Mouse (Mus musculus): ENCODE data around the gene Wdpcp.

The Wdpcp gene

GRCm38 (mm10) chr11:21570109-21570474 is 1.9 kb upstream of the Wdpcp start:
- WGBS = 9% methylated on average over 2 of the region's 2 CpGs

- WGBS = 4% methylated on average over 10 of the region's 10 CpGs
Observed at GRCm38 (mm10) chr11:21570973-21571372, 1.1 kb upstream of the Wdpcp start.

- WGBS = 72% methylated on average over 7 of the region's 7 CpGs
Observed at GRCm38 (mm10) chr11:21581472-21581871, 9.4 kb downstream of the Wdpcp start.

- WGBS = 71% methylated on average over 1 of the region's 1 CpGs
Observed at GRCm38 (mm10) chr11:21583286-21583685, 11.3 kb downstream of the Wdpcp start.

GRCm38 (mm10) chr11:21602497-21602896 is 30.5 kb downstream of the Wdpcp start:
- 72% methylated on average over 5 of the region's 5 CpGs for WGBS

- 73% methylated on average over 9 of the region's 9 CpGs for WGBS
Observed at GRCm38 (mm10) chr11:21634171-21634907, 62.3 kb downstream of the Wdpcp start.

- WGBS = 70% methylated on average over 5 of the region's 5 CpGs
Observed at GRCm38 (mm10) chr11:21638341-21638740, 66.3 kb downstream of the Wdpcp start.

GRCm38 (mm10) chr11:21639534-21639933 is 67.5 kb downstream of the Wdpcp start:
- WGBS = 66% methylated on average over 2 of the region's 2 CpGs

GRCm38 (mm10) chr11:21644231-21644630 is 72.2 kb downstream of the Wdpcp start:
- 88% methylated on average over 4 of the region's 4 CpGs for WGBS

GRCm38 (mm10) chr11:21646136-21646535 is 74.1 kb downstream of the Wdpcp start:
- WGBS = 95% methylated on average over 3 of the region's 3 CpGs

GRCm38 (mm10) chr11:21658985-21659384 is 87.0 kb downstream of the Wdpcp start:
- 61% methylated on average over 3 of the region's 3 CpGs for WGBS

- WGBS = 80% methylated on average over 2 of the region's 2 CpGs
Observed at GRCm38 (mm10) chr11:21677034-21677433, 105.0 kb downstream of the Wdpcp start.

GRCm38 (mm10) chr11:21688441-21688840 is 116.4 kb downstream of the Wdpcp start:
- WGBS = 55% methylated on average over 6 of the region's 6 CpGs

GRCm38 (mm10) chr11:21690730-21691129 is 118.7 kb downstream of the Wdpcp start:
- 74% methylated on average over 2 of the region's 2 CpGs for WGBS

GRCm38 (mm10) chr11:21694087-21694486 is 122.1 kb downstream of the Wdpcp start:
- WGBS = 78% methylated on average over 6 of the region's 6 CpGs

GRCm38 (mm10) chr11:21697642-21698041 is 125.6 kb downstream of the Wdpcp start:
- WGBS = 86% methylated on average over 3 of the region's 3 CpGs

GRCm38 (mm10) chr11:21714065-21714464 is 142.0 kb downstream of the Wdpcp start:
- 86% methylated on average over 1 of the region's 1 CpGs for whole genome bisulfite sequencing

GRCm38 (mm10) chr11:21726329-21726728 is 154.3 kb downstream of the Wdpcp start:
- 89% methylated on average over 1 of the region's 1 CpGs for WGBS

GRCm38 (mm10) chr11:21729056-21729455 is 157.0 kb downstream of the Wdpcp start:
- 90% methylated on average over 5 of the region's 5 CpGs for WGBS

GRCm38 (mm10) chr11:21729961-21730360 is 157.9 kb downstream of the Wdpcp start:
- 85% methylated on average over 6 of the region's 6 CpGs for WGBS

GRCm38 (mm10) chr11:21735272-21735671 is 163.2 kb downstream of the Wdpcp start:
- WGBS = 62% methylated on average over 6 of the region's 6 CpGs

- WGBS = 82% methylated on average over 4 of the region's 4 CpGs
Observed at GRCm38 (mm10) chr11:21749487-21749886, 177.5 kb downstream of the Wdpcp start.

GRCm38 (mm10) chr11:21763201-21763600 is 191.2 kb downstream of the Wdpcp start:
- WGBS = 56% methylated on average over 4 of the region's 4 CpGs

- WGBS = 89% methylated on average over 3 of the region's 3 CpGs
Observed at GRCm38 (mm10) chr11:21788831-21789230, 216.8 kb downstream of the Wdpcp start.

Data from cerebral cortex, adult 2 months (tissue).